Mouse (Mus musculus) CD8-positive naive resting alpha-beta T cell, adult 2 months (primary cell): Measurements from ENCODE around the gene Tepsin.

Source experiments
- DNase-seq, 2 experiments: peaks; one replicate each; pipeline ENCODE4 v3.0.0; 2022; ENCODE audit warnings: low read depth in 2 of 2, low spot score in 2 of 2

The Tepsin gene

GRCm38 (mm10) chr11:120111033-120111432, 12.5 kb upstream of the Tepsin start:
- DNase-seq, result peak; percentile 21 to 39

GRCm38 (mm10) chr11:120110554-120110953, 12.0 kb upstream of the Tepsin start:
- no peak for DNase-seq

- no peak for DNase-seq
Measured at GRCm38 (mm10) chr11:120109558-120110210, 11.2 kb upstream of the Tepsin start.

GRCm38 (mm10) chr11:120107796-120108195, 9.3 kb upstream of the Tepsin start:
- DNase-seq, result no peak

- no peak for DNase-seq
Measured at GRCm38 (mm10) chr11:120107026-120107425, 8.5 kb upstream of the Tepsin start.

GRCm38 (mm10) chr11:120103431-120103997, 5.0 kb upstream of the Tepsin start:
- no peak for DNase-seq

GRCm38 (mm10) chr11:120101036-120101435, 2.5 kb upstream of the Tepsin start:
- DNase-seq, result peak; percentile 56 to 70

DNA sequence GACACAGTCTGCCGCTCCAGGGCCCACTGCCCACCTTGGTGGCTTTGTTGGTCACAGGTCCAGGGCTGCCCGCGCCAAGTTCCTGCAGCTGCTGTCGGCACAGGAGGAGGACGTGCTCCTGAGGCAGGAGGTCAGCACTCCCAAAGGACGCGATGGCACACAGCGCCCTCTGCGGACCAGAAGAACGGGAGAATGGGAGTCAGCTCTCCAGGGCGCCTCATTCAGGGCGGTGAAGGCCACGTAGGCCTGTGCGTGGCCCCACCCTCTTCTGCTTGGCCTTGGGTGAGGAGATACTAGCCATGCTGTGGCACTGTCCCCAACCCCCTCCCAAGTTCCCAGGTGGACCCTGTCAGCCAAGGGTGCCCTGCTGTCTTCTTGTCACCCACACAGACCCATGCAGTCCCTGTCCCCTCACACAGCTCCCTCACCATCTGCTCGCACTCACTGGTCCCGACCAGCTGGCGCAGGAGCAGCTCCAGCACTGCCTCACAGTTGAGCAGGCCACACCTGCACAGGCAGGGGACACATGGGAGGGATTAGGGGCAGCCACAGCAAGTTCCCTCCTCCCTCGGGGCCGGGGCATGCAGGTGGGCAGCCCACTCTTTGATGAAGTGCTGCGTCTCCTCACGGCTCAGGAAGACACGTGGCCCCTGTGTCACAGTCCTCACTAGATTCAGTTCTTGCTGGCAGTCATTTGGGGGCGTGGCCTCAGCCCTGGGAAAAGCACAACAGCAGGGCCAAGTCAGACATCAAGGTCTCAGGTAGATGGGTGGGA, 5.5 kb downstream of the Tepsin start:
- DNase-seq, result no peak

DNA sequence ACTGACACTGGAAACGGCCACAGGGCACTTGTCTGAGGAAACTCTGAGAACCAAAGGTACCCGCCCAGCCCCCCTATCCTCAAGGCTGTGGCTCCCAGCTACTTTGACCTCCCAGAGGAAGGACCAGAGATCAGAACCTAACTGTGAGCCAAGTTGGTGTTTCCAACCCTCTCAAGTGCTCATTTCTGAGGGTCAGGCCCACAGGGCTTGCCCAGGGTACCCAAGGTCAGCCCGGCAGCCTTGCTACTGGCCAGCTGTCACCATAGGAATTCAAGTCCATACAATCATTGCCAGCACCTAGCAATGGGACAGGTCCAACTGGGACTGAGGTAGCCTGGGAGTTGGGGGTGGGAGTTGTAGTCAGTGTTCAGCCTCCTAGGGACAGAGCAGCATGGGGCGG, 7.9 kb downstream of the Tepsin start:
- no peak for DNase-seq

- peak; percentile 92 to 96 for DNase-seq
Measured at GRCm38 (mm10) chr11:120086702-120087152, 11.8 kb downstream of the Tepsin start, which contains the start of gene Cep131. Gene Cep131, minus strand, starts transcription at chr11:120086827.

DNA sequence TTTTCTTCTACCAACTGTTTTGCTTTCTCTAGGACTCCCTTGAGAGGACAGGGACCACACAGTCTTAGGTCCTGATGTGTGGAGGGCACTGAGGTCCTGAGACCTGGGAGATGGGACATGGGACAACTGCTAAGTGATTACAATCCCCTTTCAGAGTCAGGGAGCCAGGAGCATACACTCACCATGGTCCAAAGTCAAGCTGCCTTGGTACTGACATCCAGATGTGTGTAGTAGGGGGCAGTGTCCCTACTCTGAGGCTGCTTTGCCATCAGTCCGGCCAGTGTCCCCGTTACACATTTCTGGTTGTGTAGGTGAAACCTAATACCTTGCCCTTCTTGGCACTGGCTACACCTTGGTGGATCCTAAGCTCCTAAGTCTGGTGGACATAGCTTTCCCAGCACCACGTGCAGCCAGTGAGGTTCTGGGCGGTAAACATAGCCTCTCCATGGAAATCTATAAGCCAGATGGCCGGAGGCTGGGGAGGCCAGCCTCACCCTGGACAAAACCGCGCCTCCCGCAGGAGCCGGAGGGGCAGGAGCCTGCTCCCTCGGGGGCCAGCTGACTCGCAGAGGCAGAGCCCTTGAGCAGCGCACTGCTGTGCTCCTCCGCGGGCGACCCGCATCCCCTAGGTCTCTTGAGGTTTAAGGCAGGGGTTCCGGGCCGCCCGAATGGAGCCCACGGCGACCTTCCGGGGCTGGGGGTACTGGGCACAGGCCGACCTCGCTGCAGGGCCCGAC, 12.5 kb downstream of the Tepsin start:
- DNase-seq, result peak; percentile 11 to 19

GRCm38 (mm10) chr11:120080282-120080681, 18.2 kb downstream of the Tepsin start:
- DNase-seq, result no peak

GRCm38 (mm10) chr11:120076191-120076590, 22.3 kb downstream of the Tepsin start:
- DNase-seq, result no peak

- DNase-seq, result no peak
Measured at GRCm38 (mm10) chr11:120072986-120073647, 25.4 kb downstream of the Tepsin start.

DNA sequence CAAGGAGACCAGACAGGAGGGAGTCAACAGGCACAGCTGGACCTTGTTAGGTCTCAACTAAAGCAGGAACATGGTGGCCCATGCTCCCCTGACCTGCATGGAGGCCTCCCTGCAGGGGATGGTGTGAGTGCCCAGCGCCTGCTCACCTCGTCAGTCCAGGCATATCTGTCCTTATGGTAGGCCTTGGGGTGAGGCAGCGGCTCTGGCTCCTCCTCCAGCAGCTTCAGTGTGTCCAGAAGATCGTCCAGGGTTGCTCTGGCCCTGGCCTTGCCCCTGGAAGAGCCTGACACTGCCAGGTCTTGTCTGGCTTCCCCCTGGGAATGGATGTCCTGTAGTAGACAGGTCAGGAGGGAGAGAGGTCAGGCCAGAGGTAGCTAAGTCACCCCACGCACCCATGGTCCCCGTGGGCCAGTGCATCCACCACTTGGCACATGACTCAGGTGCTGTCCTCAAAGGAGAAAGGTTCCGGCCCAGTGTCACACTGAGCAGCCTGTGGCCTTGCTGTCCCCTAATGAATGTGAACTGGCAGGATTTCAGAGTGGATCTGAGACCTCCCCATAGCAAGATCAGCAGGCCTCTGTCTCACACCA, 26.7 kb downstream of the Tepsin start:
- DNase-seq, result no peak

- no peak for DNase-seq
Measured at GRCm38 (mm10) chr11:120071065-120071464, 27.5 kb downstream of the Tepsin start.

- DNase-seq, result no peak
Measured at GRCm38 (mm10) chr11:120070286-120070930, 28.1 kb downstream of the Tepsin start.

GRCm38 (mm10) chr11:120069261-120069660, 29.3 kb downstream of the Tepsin start:
- no peak for DNase-seq

- DNase-seq, result no peak
Measured at GRCm38 (mm10) chr11:120067834-120068233, 30.7 kb downstream of the Tepsin start.

- peak; percentile 14 to 23 for DNase-seq
Measured at GRCm38 (mm10) chr11:120065291-120065690, 33.2 kb downstream of the Tepsin start.
